Mouse (Mus musculus) lung, adult 2 months (tissue): ENCODE measurements around the gene Gm19684.

Experiments
- CTCF ChIP-seq: fragments of 200-500 bp; IDR thresholded peaks from 2 replicates; pipeline ENCODE4 v1.5.1; 2011; ENCODE audit warnings: mild to moderate bottlenecking, low read length, control low read depth; ENCODE audit not compliant: insufficient read depth
- POLR2A ChIP-seq: fragments of 200-500 bp; IDR thresholded peaks from 2 replicates; pipeline ENCODE4 v1.6.1; 2011; ENCODE audit warnings: low read depth, mild to moderate bottlenecking, control low read depth, low read length, borderline replicate concordance; ENCODE audit errors: extremely low read depth

GRCm38 (mm10) chr17:36083870-36084451 is 37.5 kb upstream of the Gm19684 start:
- TF ChIP-seq CTCF (no peak), POLR2A (no peak)
